Mouse (Mus musculus) cerebellum, postnatal 4 days (tissue): Measurements from ENCODE around the gene Prdx4.
"Not testable (repeated sequence)": the region's sequence is repeated elsewhere in the genome, so short reads cannot be mapped to it uniquely, and the experiment has no call there.

Source experiments
- DNase-seq, 2 experiments: peaks; one replicate each; pipeline ENCODE4 v3.0.0; 2022; ENCODE audit warnings: low spot score in 2 of 2, mixed read lengths in 1 of 2

Gene Prdx4

GRCm38 (mm10) chrX:155340654-155341053, at the start of gene Prdx4:
Gene Prdx4, minus strand, starts transcription at chrX:155340754.
- no peak for DNase-seq

- DNase-seq: peak; percentile 19 to 38
These were observed 36.0 kb upstream of the Prdx4 start for GRCm38 (mm10) chrX:155376538-155376937.

GRCm38 (mm10) chrX:155375458-155375857, 34.9 kb upstream of the Prdx4 start:
- no peak for DNase-seq

- not testable (repeated sequence) for DNase-seq
These were observed 29.6 kb upstream of the Prdx4 start for GRCm38 (mm10) chrX:155370110-155370509.

- no peak for DNase-seq
These were observed 24.5 kb upstream of the Prdx4 start for GRCm38 (mm10) chrX:155365095-155365494.

GRCm38 (mm10) chrX:155346249-155346648, 5.7 kb upstream of the Prdx4 start:
- no peak for DNase-seq

GRCm38 (mm10) chrX:155337905-155338721, 2.4 kb downstream of the Prdx4 start:
- DNase-seq: peak; percentile 58 to 82

GRCm38 (mm10) chrX:155337567-155337904, 3.0 kb downstream of the Prdx4 start:
- DNase-seq: no peak

- DNase-seq: peak in 1 of 2 experiments; percentile 2
These were observed 22.5 kb downstream of the Prdx4 start for GRCm38 (mm10) chrX:155318005-155318404.

- no peak for DNase-seq
These were observed 34.2 kb downstream of the Prdx4 start for GRCm38 (mm10) chrX:155306390-155306789.

- no peak for DNase-seq
These were observed 60.0 kb downstream of the Prdx4 start for GRCm38 (mm10) chrX:155280427-155281044.

- no peak for DNase-seq
These were observed 62.1 kb downstream of the Prdx4 start for GRCm38 (mm10) chrX:155278483-155278882.
